8 mouse cellular contexts compared by ENCODE assay signal in the genomic region with DNA sequence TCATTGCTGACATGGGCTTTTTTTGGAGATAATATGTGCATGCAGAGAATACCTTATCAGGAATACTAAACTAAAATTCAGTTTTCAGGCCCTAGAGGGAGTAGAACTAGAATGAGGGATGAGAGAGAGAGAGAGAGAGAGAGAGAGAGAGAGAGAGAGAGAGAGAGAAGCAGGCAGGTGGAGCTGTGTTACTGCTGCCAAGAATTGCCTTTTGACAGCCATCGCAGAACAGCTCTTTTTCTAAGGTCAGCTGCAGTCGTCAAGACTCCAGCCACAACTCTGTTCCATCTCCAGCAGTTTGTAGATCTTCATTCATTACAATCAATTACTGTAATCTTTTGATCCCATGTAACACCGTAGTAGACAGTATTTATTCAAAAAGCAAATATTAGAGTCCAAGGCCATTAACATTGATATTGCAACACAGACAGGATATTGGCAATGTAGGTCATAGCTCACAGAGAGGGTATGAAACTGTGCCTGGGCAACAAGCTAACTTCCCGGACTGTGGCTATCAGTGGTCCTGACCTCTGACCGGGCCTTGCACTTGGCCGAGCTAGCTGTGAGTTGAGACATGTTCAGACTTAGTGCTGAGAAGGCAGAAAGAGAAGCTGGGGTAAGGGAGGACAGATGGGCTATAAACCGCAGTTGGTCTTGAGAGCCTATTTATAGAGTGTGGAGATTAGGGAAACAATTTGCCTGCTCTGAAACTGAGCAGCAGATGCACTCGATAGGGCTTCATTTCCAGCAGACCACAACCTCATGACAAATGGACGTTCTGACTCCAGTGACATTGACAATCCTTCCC. TPM values are rescaled to one million over a fixed set of nuclear protein-coding genes. Genes with fewer than 3 reads are reported as not detected.
DNase-seq lines count a peak whose midpoint lies in the region; ATAC-seq and TF ChIP-seq lines count a peak whose summit lies in the region.

No protein-coding gene starts in this region.

- ATAC-seq in megakaryocyte progenitor cell, adult 5-6 weeks (replicated peaks; ENCODE audit: poor library complexity): peak; percentile 75
- ATAC-seq in erythroid progenitor cell, adult 5-6 weeks (replicated peaks; ENCODE audit: low FRiP score, poor library complexity, severe bottlenecking): no peak
- ATAC-seq in hindbrain, embryonic 14.5 days (ENCODE audit: low FRiP score): no peak

- H3K4me2 ChIP-seq in hindbrain, embryonic 14.5 days (replicated peaks): no peak overlapping the region

- H3K27me3 ChIP-seq in hindbrain, embryonic 14.5 days (ENCODE audit: control insufficient read depth, insufficient read depth, low read length): no peaks in the 10 kb centered on the region

- no peak overlapping the region for H3K4me3 ChIP-seq in left cerebral cortex, adult 2 months
- H3K4me3 ChIP-seq in hindbrain, embryonic 14.5 days (replicated peaks; ENCODE audit: low read length): no peak overlapping the region

- intact Hi-C loops in left cerebral cortex, adult 2 months (cut with DNase I): loop anchor here (1.0 kb wide), 1 partner anchor 12 kb away; no protein-coding TSS in a partner anchor
- intact Hi-C loops in gastrocnemius, postnatal 36 days (cut with DNase I): loop anchor here (5.0 kb wide), 1 partner anchor 86 kb away; no protein-coding TSS in a partner anchor

- DNase-seq in left cerebral cortex, adult 2 months (ENCODE audit: extremely low spot score in 1 of 2, low spot score in 2 of 2): no peak
- no peak for DNase-seq in left cerebral cortex, adult 11 months (ENCODE audit: low spot score)
- peak; percentile 92 for DNase-seq in brain, adult 2 months (ENCODE audit: low read depth, low spot score)
- DNase-seq in gastrocnemius, postnatal 36 days: peak; percentile 35 to 57
- peak; percentile 19 to 31 for DNase-seq in kidney, postnatal 36 days
- DNase-seq in hindbrain, embryonic 14.5 days (ENCODE audit: low spot score): no peak

- no peak overlapping the region for H3K9ac ChIP-seq in hindbrain, embryonic 14.5 days

- H3K36me3 ChIP-seq in hindbrain, embryonic 14.5 days (replicated peaks; ENCODE audit: control insufficient read depth, insufficient read depth): no peaks in the 10 kb centered on the region

- no peaks in the 10 kb centered on the region for H3K4me1 ChIP-seq in hindbrain, embryonic 14.5 days (replicated peaks; ENCODE audit: control insufficient read depth, insufficient read depth, low read length)

- peak overlapping the region; percentile 83 for H3K27ac ChIP-seq in left cerebral cortex, adult 2 months
- no peak overlapping the region for H3K27ac ChIP-seq in hindbrain, embryonic 14.5 days

- no peak for TF ChIP-seq CTCF in left cerebral cortex, adult 2 months (IDR thresholded peaks at IDR 0.05)

- no peaks in the 10 kb centered on the region for H3K9me3 ChIP-seq in hindbrain, embryonic 14.5 days (ENCODE audit: control insufficient read depth, low read length)

- WGBS in hindbrain, embryonic 14.5 days: 80% methylated on average over 9 of the region's 9 CpGs

RNA-seq across cellular contexts. Expression of a gene that starts 17.1 kb away (rescaled TPM):
- 1 to 10 TPM; 2.7 to 3.4 TPM for total RNA-seq in left cerebral cortex, adult 2 months (2021)
- total RNA-seq in gastrocnemius, postnatal 36 days (2021): 1 to 10 TPM; 2.2 to 2.6 TPM
- total RNA-seq in megakaryocyte progenitor cell, adult 5-6 weeks (2015): not detected in 2 replicates
- total RNA-seq in megakaryocyte progenitor cell, adult 5-6 weeks (2017): not detected in 2 replicates
- total RNA-seq in erythroid progenitor cell, adult 5-6 weeks (2015; ENCODE audit: low replicate concordance): not detected in 2 replicates
- not detected in 2 replicates for total RNA-seq in erythroid progenitor cell, adult 5-6 weeks (2017; ENCODE audit: low replicate concordance)
- 0.67 and 0.72 TPM in 2 replicates for polyA plus RNA-seq in hindbrain, embryonic 14.5 days (2014; fragmentation: Nextera tagmentation; extraction: Ambion mirVana)

Comparison
In these comparisons a context has a peak if more than half of its experiments do, and no peak if none do; other contexts are left out.
1. DNase-seq: peak in brain, adult 2 months (single experiment), gastrocnemius, postnatal 36 days (2 of 2) and kidney, postnatal 36 days (2 of 2); none in left cerebral cortex, adult 2 months (0 of 2), left cerebral cortex, adult 11 months (single experiment) and hindbrain, embryonic 14.5 days (single experiment).